Mouse (Mus musculus): ENCODE data around the gene Rabep2. TPM values are rescaled to one million over a fixed set of nuclear protein-coding genes. Genes with fewer than 3 reads are reported as not detected.
A peak's percentile ranks its signal among the peaks of the same experiment; 100 is the strongest.
"Not testable (repeated sequence)": the region's sequence is repeated elsewhere in the genome, so short reads cannot be mapped to it uniquely, and the experiment has no call there.

Rabep2 gene
- 4.0 and 4.9 TPM in 2 replicates for total RNA-seq (2015)
- 12.9 and 19.5 TPM in 2 replicates for total RNA-seq (2017)

- ATAC-seq (replicated peaks; ENCODE audit: poor library complexity), result peak; percentile 79
Measured at GRCm38 (mm10) chr7:126428631-126429502, at the start of gene Rabep2. Gene Rabep2, plus strand, starts transcription at chr7:126428759.

GRCm38 (mm10) chr7:126383565-126383964, 45.0 kb upstream of the Rabep2 start:
- ATAC-seq (replicated peaks; ENCODE audit: poor library complexity), result no peak

GRCm38 (mm10) chr7:126388185-126388584, 40.4 kb upstream of the Rabep2 start:
- no peak for ATAC-seq (replicated peaks; ENCODE audit: poor library complexity)

- ATAC-seq (replicated peaks; ENCODE audit: poor library complexity), result not testable (repeated sequence)
Measured at GRCm38 (mm10) chr7:126392086-126392884, 36.3 kb upstream of the Rabep2 start.

GRCm38 (mm10) chr7:126396298-126397119, 32.0 kb upstream of the Rabep2 start, which contains the start of gene Nfatc2ip:
Gene Nfatc2ip, minus strand, starts transcription at chr7:126396737.
- ATAC-seq (replicated peaks; ENCODE audit: poor library complexity), result peak; percentile 97

GRCm38 (mm10) chr7:126397221-126397620, 31.3 kb upstream of the Rabep2 start:
- ATAC-seq (replicated peaks; ENCODE audit: poor library complexity), result peak; percentile 23

- ATAC-seq (replicated peaks; ENCODE audit: poor library complexity), result no peak
Measured at GRCm38 (mm10) chr7:126397822-126398221, 30.7 kb upstream of the Rabep2 start.

- ATAC-seq (replicated peaks; ENCODE audit: poor library complexity), result peak; percentile 57
Measured at GRCm38 (mm10) chr7:126399548-126399947, 29.0 kb upstream of the Rabep2 start.

GRCm38 (mm10) chr7:126402518-126402917, 26.0 kb upstream of the Rabep2 start:
- ATAC-seq (replicated peaks; ENCODE audit: poor library complexity), result not testable (repeated sequence)

GRCm38 (mm10) chr7:126408686-126409085, 19.9 kb upstream of the Rabep2 start:
- ATAC-seq (replicated peaks; ENCODE audit: poor library complexity), result no peak

- ATAC-seq (replicated peaks; ENCODE audit: poor library complexity), result no peak
Measured at GRCm38 (mm10) chr7:126411061-126411460, 17.5 kb upstream of the Rabep2 start.

GRCm38 (mm10) chr7:126414725-126415124, 13.8 kb upstream of the Rabep2 start, which contains the start of gene Cd19:
Gene Cd19, minus strand, starts transcription at chr7:126414889.
- no peak for ATAC-seq (replicated peaks; ENCODE audit: poor library complexity)

- ATAC-seq (replicated peaks; ENCODE audit: poor library complexity), result peak; percentile 65
Measured at GRCm38 (mm10) chr7:126416615-126417014, 11.9 kb upstream of the Rabep2 start.

GRCm38 (mm10) chr7:126417045-126417444, 11.5 kb upstream of the Rabep2 start:
- ATAC-seq (replicated peaks; ENCODE audit: poor library complexity), result no peak

- ATAC-seq (replicated peaks; ENCODE audit: poor library complexity), result no peak
Measured at GRCm38 (mm10) chr7:126417606-126418005, 11.0 kb upstream of the Rabep2 start.

- peak; percentile 17 for ATAC-seq (replicated peaks; ENCODE audit: poor library complexity)
Measured at GRCm38 (mm10) chr7:126418496-126418895, 10.1 kb upstream of the Rabep2 start.

- peak; percentile 55; the same call in 1 of the 2 replicates for ATAC-seq (replicated peaks; ENCODE audit: poor library complexity)
Measured at GRCm38 (mm10) chr7:126421756-126422155, 6.8 kb upstream of the Rabep2 start.

- ATAC-seq (replicated peaks; ENCODE audit: poor library complexity), result no peak
Measured at GRCm38 (mm10) chr7:126424161-126424560, 4.4 kb upstream of the Rabep2 start.

- ATAC-seq (replicated peaks; ENCODE audit: poor library complexity), result no peak
Measured at GRCm38 (mm10) chr7:126427323-126427860, 1.2 kb upstream of the Rabep2 start.

GRCm38 (mm10) chr7:126428154-126428553, 405 bp upstream of the Rabep2 start:
- peak; percentile 12; the same call in 1 of the 2 replicates for ATAC-seq (replicated peaks; ENCODE audit: poor library complexity)
